ENCODE assay signal across 15 mouse cellular contexts in the genomic region with DNA sequence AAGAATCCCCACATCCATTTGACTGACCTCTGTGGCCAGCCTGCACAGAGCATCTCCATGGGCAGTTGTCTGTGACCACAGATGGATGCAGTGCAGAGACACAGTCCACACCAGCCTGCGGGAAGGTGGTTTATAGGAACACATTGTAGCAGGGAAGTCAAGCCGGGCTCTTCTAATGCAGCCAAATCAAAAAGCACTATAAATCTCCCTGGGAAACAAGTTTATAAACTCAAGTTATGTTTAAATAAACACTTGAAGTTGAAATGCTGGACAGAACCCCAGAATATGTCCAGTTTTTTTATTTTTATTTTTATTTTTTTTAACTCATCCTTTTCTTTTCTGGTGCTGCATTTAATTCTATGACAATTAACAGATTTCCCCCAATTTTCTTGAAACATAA.
"Had no signal": no experiment of that assay in that cellular context is flagged by ENCODE, and none has a peak within 500 bp of the region (broad histone marks: within the 10 kb centered on the region; RNA-seq: fewer than 3 reads in every experiment).

No protein-coding gene starts in this region.

- H3K4me3 ChIP-seq: forebrain, embryonic 15.5 days; heart, adult 2 months; heart, embryonic 13.5 days; heart, embryonic 15.5 days; hindbrain, embryonic 13.5 days; hindbrain, embryonic 15.5 days; limb, embryonic 12.5 days; limb, embryonic 15.5 days; liver, embryonic 12.5 days had no signal

- H3K27me3 ChIP-seq: heart, embryonic 13.5 days; heart, embryonic 15.5 days; liver, embryonic 12.5 days had no signal

- H3K4me2 ChIP-seq: forebrain, embryonic 15.5 days; heart, embryonic 11.5 days; heart, embryonic 15.5 days; hindbrain, embryonic 13.5 days; hindbrain, embryonic 15.5 days; limb, embryonic 12.5 days; limb, embryonic 15.5 days; liver, embryonic 12.5 days had no signal

- H3K27ac ChIP-seq: forebrain, embryonic 15.5 days; heart, adult 2 months; heart, embryonic 13.5 days; heart, embryonic 15.5 days; hindbrain, embryonic 13.5 days; hindbrain, embryonic 15.5 days; hindbrain, postnatal 0 days; limb, embryonic 12.5 days; limb, embryonic 15.5 days; liver, embryonic 12.5 days had no signal

- H3K9ac ChIP-seq: forebrain, embryonic 15.5 days; forebrain, postnatal 0 days; heart, embryonic 13.5 days; heart, embryonic 15.5 days; hindbrain, embryonic 13.5 days; hindbrain, embryonic 15.5 days; limb, embryonic 12.5 days; limb, embryonic 15.5 days; liver, embryonic 12.5 days had no signal

- DNase-seq: heart, adult 11 months; kidney, adult 11 months had no signal

- ATAC-seq: forebrain, embryonic 15.5 days; forebrain, postnatal 0 days; hindbrain, postnatal 0 days; intestine, embryonic 16.5 days; liver, embryonic 12.5 days had no signal

- H3K9me3 ChIP-seq: forebrain, embryonic 15.5 days; heart, embryonic 13.5 days; heart, embryonic 15.5 days; hindbrain, embryonic 13.5 days; hindbrain, embryonic 15.5 days; limb, embryonic 12.5 days; limb, embryonic 15.5 days; liver, embryonic 12.5 days had no signal

- H3K36me3 ChIP-seq: forebrain, embryonic 15.5 days; heart, embryonic 13.5 days; heart, embryonic 15.5 days; hindbrain, embryonic 13.5 days; hindbrain, embryonic 15.5 days; limb, embryonic 12.5 days; limb, embryonic 15.5 days; liver, embryonic 12.5 days had no signal

- H3K4me1 ChIP-seq: heart, embryonic 13.5 days; heart, embryonic 15.5 days had no signal
